Mouse (Mus musculus) liver, embryonic 13.5 days (tissue): ENCODE measurements around the gene Zmynd8. TPM values are rescaled to one million over a fixed set of nuclear protein-coding genes. Genes with fewer than 3 reads are reported as not detected.
A peak's percentile ranks its signal among the peaks of the same experiment; 100 is the strongest.
"Not testable (repeated sequence)": the region's sequence is repeated elsewhere in the genome, so short reads cannot be mapped to it uniquely, and the experiment has no call there.

Source experiments
- ATAC-seq: fragments of 200-750 bp; cut with Nextera tagmentation; 2 replicates; pipeline ENCODE4 v1.8.0; 2017; ENCODE audit warnings: low read depth, mild to moderate bottlenecking, moderate number of reproducible peaks, moderate library complexity
- DNase-seq: peaks from one replicate; pipeline ENCODE4 v3.0.0; 2022
- H3K27ac ChIP-seq: fragments of 300-500 bp; sonication (generic); 2 replicates; pipeline ENCODE4 v1.5.1; 2015; ENCODE audit warnings: moderate library complexity, mild to moderate bottlenecking, inconsistent platforms
- H3K27me3 ChIP-seq: fragments of 300-500 bp; sonication (generic); 2 replicates; pipeline ENCODE4 v1.6.1; 2015; ENCODE audit warnings: mild to moderate bottlenecking, inconsistent platforms
- H3K36me3 ChIP-seq: fragments of 300-500 bp; sonication (generic); 2 replicates; pipeline ENCODE4 v1.6.1; 2015; ENCODE audit warnings: mild to moderate bottlenecking, inconsistent platforms
- H3K4me1 ChIP-seq: fragments of 300-500 bp; sonication (generic); replicated peaks from 2 replicates; pipeline ENCODE4 v1.6.1; 2015; ENCODE audit warnings: inconsistent platforms
- H3K4me2 ChIP-seq: fragments of 300-500 bp; sonication (generic); 2 replicates; pipeline ENCODE4 v1.6.1; 2015; ENCODE audit warnings: inconsistent platforms, mild to moderate bottlenecking, moderate library complexity
- H3K4me3 ChIP-seq: fragments of 300-500 bp; sonication (generic); replicated peaks from 2 replicates; pipeline ENCODE4 v1.5.1; 2015; ENCODE audit warnings: mild to moderate bottlenecking, inconsistent platforms
- H3K9ac ChIP-seq: fragments of 300-500 bp; sonication (generic); 2 replicates; pipeline ENCODE4 v1.6.1; 2015; ENCODE audit warnings: mild to moderate bottlenecking, inconsistent platforms
- H3K9me3 ChIP-seq: fragments of 300-500 bp; sonication (generic); replicated peaks from 2 replicates; pipeline ENCODE4 v1.6.1; 2016; ENCODE audit warnings: inconsistent platforms
- WGBS: fragments of 180-500 bp; shearing (Covaris S2); methylation state at CpG from one replicate; pipeline ENCODE4 v1.1.7; 2015; ENCODE audit not compliant: insufficient replicate concordance; 5-methylcytosine and 5-hydroxymethylcytosine counted together
- polyA plus RNA-seq: library from polyadenylated mRNA; unstranded; fragments of >200 nt; fragmentation: Nextera tagmentation; extraction: Ambion mirVana; gene quantifications from 2 replicates; pipeline ENCODE4 v1.2.1, GENCODE M21; 2015

The Zmynd8 gene
- polyA plus RNA-seq, 1 experiment from 2014 or later: 26.5 TPM

DNA sequence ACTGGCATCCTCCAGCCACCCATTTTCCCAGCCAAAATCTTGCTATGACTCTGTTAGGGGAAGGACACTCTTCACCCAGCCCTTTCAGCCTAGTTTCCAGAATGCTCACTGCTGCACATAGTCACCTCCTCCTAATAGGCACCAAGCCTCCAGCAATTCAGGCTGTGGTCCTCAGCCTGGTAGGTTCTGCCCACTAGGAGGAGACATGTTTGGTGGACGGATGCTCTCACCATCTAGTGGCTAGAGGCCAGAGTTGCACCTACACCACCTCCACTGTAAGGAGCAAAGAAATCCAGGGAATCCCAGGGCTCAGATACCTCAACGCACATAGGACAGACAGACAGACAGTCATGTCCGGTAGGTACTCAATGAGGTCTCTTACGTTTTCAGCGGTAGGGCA is 87.3 kb downstream of the Zmynd8 start:
- DNase-seq: no peak
- no peaks in the 10 kb centered on the region for H3K27me3 ChIP-seq
- H3K9ac ChIP-seq: no peak overlapping the region
- H3K9me3 ChIP-seq: no peaks in the 10 kb centered on the region
- H3K27ac ChIP-seq: no peak overlapping the region
- 78% methylated on average over 5 of the region's 5 CpGs for WGBS
- H3K36me3 ChIP-seq: peaks cover 99% of the 10 kb centered on the region
- ATAC-seq: no peak
- no peaks in the 10 kb centered on the region for H3K4me1 ChIP-seq
- no peak overlapping the region for H3K4me3 ChIP-seq
- H3K4me2 ChIP-seq: no peak overlapping the region

DNA sequence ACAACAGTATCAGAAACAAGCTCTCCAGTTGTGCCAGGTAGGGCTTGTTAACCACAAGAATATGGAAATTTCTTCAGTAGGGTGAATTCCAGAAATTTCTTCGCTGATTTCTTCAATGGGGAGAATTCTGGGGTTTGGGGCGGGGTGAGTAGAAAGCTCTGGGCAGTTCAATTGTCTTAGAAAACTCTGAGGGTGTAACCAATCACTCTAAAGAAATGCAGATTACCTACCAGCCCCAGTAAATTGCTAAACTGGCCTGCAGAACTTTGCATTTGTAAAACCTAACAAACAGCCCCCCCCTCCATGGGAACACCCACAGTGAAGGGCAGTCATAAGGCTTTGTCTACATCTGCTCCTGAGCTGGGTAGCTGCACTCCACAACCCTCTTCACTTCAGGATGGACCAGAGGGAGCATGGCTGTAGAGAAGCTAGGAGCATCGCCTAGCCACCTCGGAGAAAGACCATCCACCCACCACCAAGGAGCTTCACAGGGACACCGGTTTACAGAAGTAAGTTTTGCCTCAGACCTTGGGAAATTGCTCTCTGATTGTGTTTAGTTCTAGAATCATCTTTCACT is 88.8 kb downstream of the Zmynd8 start:
- Histone ChIP-seq H3K27me3 (no peaks in the 10 kb centered on the region), H3K4me2 (no peak overlapping the region), H3K9me3 (no peaks in the 10 kb centered on the region), H3K36me3 (peaks cover 99% of the 10 kb centered on the region), H3K9ac (no peak overlapping the region), H3K4me1 (no peaks in the 10 kb centered on the region), H3K4me3 (no peak overlapping the region), H3K27ac (no peak overlapping the region)
- DNase-seq: no peak
- WGBS: 83% methylated on average over 5 of the region's 5 CpGs
- no peak for ATAC-seq

DNA sequence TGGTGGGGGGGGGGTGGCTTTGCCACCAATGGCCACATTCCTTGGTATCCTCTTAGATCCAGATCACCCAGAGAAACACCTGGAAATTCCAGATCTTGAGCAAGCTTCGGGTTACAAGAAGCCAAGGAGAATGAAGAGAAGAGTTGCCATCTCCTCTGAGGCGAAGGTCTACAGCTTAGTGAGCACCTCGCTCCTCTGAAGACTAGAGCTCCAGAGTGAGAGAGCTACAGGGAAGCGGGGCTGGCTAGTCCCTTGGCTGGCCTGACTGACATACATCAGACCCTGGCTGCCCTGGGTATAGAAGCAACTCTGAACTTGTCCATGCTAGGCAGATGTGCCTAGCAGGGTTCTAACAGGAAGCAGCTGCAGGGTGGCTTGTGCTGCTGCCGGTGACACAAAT is 89.7 kb downstream of the Zmynd8 start:
- Histone ChIP-seq H3K4me2 (no peak overlapping the region), H3K9me3 (no peaks in the 10 kb centered on the region), H3K27ac (no peak overlapping the region), H3K27me3 (no peaks in the 10 kb centered on the region), H3K9ac (no peak overlapping the region), H3K4me1 (no peaks in the 10 kb centered on the region), H3K36me3 (peaks cover 99% of the 10 kb centered on the region), H3K4me3 (no peak overlapping the region)
- DNase-seq: no peak
- 84% methylated on average over 5 of the region's 5 CpGs for WGBS
- ATAC-seq: no peak

DNA sequence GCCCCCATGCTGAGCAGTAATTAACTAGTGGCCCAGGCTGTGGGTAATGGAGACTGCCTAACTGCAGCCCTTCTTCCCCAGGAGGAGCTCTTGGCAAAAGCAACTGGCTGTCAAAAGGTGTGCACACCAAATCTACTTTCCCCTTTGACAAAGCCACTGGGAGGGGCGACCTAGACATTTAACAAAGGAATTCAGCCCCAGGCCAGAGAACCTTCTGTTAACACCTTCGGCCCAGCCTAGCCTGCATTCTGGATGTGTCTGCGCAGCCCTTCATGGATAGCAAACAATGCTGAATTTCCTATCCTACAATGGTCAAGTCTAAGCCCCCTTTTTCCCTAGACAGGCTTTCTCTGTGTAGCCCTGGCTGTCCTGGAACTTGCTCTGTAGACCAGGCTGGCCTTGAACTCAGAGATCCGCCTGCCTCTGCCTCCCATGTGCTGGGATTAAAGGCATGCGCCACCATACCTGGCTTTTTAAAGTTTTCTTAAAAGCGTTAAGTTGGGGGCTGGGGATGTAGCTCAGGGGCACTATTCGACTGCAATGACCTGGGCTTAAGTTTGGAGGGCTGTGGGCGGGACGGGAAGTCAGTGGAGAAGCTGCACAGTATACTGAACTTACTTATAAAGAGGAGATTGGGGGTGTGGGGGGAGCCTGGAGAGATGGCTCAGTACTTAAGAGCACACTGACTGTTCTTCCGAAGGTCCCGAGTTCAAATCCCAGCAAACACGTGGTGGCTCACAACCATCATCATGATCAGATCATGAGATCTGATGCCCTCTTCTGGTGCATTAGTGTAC is 90.4 kb downstream of the Zmynd8 start:
- Histone ChIP-seq H3K9me3 (no peaks in the 10 kb centered on the region), H3K4me2 (no peak overlapping the region), H3K27me3 (no peaks in the 10 kb centered on the region), H3K9ac (no peak overlapping the region), H3K4me3 (no peak overlapping the region), H3K36me3 (peaks cover 95% of the 10 kb centered on the region), H3K4me1 (no peaks in the 10 kb centered on the region), H3K27ac (no peak overlapping the region)
- no peak for DNase-seq
- 90% methylated on average over 12 of the region's 12 CpGs for WGBS
- ATAC-seq: no peak

DNA sequence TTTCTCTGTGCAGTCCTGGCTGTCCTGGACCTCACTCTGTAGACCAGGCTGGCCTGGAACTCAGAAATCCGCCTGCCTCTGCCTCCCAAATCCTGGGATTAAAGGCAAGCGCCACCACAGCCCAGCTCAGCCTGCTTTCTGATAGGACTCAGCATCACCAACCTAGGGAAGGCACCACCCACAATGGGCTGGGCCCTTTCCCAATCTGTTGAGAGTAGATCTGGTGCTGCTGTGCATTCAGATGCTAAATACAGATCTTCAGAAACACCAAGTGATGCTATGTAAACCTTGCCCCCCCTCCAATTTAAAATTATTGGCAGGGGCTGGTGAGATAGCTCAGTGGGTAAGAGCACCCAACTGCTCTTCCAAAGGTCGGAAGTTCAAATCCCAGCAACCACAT is 98.6 kb downstream of the Zmynd8 start:
- H3K27ac ChIP-seq, H3K9me3 ChIP-seq, H3K4me3 ChIP-seq, H3K9ac ChIP-seq, ATAC-seq, H3K4me2 ChIP-seq, H3K27me3 ChIP-seq, H3K4me1 ChIP-seq, DNase-seq: not testable (repeated sequence)
- WGBS: 81% methylated on average over 3 of the region's 3 CpGs
- peaks cover 92% of the 10 kb centered on the region for H3K36me3 ChIP-seq

DNA sequence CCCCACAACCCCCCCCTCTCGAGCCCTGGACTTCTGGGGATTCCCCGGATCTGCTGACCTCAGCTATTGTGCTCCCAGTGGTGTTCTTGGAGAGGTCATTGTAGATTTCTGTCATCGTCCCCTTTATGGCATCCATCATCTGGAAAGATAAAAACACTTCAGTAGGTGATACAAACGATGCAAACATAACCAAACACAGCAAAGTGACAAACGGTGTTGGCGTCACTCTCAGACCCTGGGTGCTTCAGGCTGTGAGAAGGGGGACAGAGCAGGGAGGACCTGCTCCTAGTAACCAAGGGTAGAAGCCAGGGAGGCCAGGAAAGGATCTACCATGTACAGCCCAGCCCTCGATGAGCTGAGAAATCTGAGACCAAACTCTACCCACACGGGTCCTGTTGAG is 100.9 kb downstream of the Zmynd8 start:
- H3K36me3 ChIP-seq: peaks cover 95% of the 10 kb centered on the region
- WGBS: 86% methylated on average over 8 of the region's 8 CpGs
- no peak overlapping the region for H3K4me2 ChIP-seq

DNA sequence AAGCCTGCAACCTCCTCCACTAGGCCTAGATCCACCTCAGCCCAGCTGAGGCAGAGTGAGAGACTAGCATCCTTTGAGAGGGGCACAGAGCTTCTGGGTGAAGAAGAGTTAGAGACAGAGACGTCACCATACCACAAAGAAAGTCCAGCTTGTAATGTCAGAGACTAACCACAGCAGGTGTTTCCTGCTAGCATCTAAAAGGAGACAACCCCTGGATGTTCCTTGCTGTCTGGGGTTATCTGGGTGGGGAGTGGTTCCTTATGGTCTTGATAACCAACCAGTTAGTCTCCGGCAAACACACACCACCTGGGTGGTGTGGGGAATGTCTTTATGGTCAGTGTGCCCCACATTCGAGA is 105.6 kb downstream of the Zmynd8 start:
- peaks cover 97% of the 10 kb centered on the region for H3K36me3 ChIP-seq
- H3K9me3 ChIP-seq: no peaks in the 10 kb centered on the region
- ATAC-seq (peak; percentile 58), DNase-seq (no peak)
- no peak overlapping the region for H3K4me3 ChIP-seq
- 11% methylated on average over 3 of the region's 3 CpGs for WGBS
- peaks cover 15% of the 10 kb centered on the region for H3K4me1 ChIP-seq
- H3K4me2 ChIP-seq: no peak overlapping the region
- no peak overlapping the region for H3K9ac ChIP-seq
- H3K27me3 ChIP-seq: no peaks in the 10 kb centered on the region
- H3K27ac ChIP-seq: no peak overlapping the region

More for the DNA sequence above, 100.9 kb downstream of the Zmynd8 start:
- no peak for ATAC-seq
- Histone ChIP-seq H3K4me3 (no peak overlapping the region), H3K4me1 (peaks cover 14% of the 10 kb centered on the region), H3K9me3 (no peaks in the 10 kb centered on the region), H3K9ac (no peak overlapping the region), H3K27me3 (no peaks in the 10 kb centered on the region), H3K27ac (no peak overlapping the region)
- no peak for DNase-seq

DNA sequence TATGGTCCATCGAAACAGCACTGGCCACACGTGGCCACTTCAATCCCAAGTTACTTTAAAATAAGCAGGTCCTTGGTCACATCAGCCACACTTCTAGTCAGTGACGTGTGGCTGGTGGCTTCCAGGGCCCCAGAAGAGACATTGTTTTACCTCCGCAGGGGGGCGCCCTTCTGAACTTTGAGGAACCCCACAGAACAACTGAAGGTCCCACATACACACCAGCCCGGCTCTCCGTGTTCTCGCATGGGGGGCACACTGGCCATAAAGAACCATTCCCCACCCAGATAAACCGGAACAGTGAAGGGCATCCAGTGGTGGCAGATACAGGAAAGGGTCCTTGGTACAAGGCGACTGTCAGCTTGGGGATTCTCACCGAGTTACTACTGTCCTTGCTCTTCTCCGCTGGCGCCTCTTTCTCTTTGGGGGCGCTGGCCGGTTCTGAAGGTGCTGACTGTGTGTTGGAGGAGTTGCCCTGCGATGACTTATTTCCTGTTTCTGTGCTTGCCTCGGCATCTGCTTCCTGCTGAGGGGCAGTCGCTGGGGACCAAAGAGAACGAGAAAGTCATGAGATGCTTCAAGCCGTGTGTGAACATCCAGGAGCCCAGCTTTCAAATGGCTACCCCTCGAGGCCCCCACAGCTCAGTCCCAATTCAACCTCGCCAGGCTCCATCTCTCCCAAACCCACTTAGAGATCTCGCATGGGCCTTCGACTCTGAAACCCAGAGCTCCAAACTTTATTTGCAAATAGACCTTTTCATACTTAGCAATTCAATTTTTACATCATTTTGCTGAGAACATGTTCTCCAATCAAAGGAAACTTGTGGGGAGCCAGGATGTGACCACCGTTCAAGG is 106.2 kb downstream of the Zmynd8 start:
- H3K4me2 ChIP-seq: no peak overlapping the region
- no peak for ATAC-seq
- H3K27me3 ChIP-seq: no peaks in the 10 kb centered on the region
- no peaks in the 10 kb centered on the region for H3K9me3 ChIP-seq
- 60% methylated on average over 25 of the region's 25 CpGs for WGBS
- no peak overlapping the region for H3K27ac ChIP-seq
- H3K4me3 ChIP-seq: no peak overlapping the region
- H3K36me3 ChIP-seq: peaks cover 97% of the 10 kb centered on the region
- DNase-seq: no peak
- H3K4me1 ChIP-seq: peaks cover 15% of the 10 kb centered on the region
- no peak overlapping the region for H3K9ac ChIP-seq

DNA sequence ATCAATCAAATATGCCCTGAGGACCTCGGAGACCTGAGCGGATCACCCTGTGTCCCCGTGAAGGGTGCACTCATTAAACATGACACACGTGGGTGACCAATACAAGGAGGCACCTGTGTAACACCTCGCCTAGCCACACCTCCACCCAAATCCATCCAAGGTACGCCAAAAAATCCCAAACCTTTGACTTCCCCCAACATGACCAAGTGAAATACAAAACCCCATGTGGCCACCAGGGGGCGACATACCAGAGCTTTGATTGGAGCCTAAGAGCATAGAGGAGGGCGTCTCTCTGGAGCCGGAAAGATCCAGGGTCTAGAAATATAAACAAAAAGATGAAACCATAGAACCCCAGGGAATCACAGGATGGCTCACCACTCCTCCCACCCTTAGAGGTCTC is 107.2 kb downstream of the Zmynd8 start:
- H3K4me2 ChIP-seq: no peak overlapping the region
- no peaks in the 10 kb centered on the region for H3K9me3 ChIP-seq
- H3K27me3 ChIP-seq: no peaks in the 10 kb centered on the region
- no peak overlapping the region for H3K27ac ChIP-seq
- 0 out of 2 replicates have a peak, but pooled peaks have one; percentile 11 for ATAC-seq
- H3K4me1 ChIP-seq: peaks cover 15% of the 10 kb centered on the region
- H3K4me3 ChIP-seq: no peak overlapping the region
- H3K9ac ChIP-seq: no peak overlapping the region
- DNase-seq: peak; percentile 35
- WGBS: 60% methylated on average over 9 of the region's 9 CpGs
- H3K36me3 ChIP-seq: peaks cover 97% of the 10 kb centered on the region

DNA sequence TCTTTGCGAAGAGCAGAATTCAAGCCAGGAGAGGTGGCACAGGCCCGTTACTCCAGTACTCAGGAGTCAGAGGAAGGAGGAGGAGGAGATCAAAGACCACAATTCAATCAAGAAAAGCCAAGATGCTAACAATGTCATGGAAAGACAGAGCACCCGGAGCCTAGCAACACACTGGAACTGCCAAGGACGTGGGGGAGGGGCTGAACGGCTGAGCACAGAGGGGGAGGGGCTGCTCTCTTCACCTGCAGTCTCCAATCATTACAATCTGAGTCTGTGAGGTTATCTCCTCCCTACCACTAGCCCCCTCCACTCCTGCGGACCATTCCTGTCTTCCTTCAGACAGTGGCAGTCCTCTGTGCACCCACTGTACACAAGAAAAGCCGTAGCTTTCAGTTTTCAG is 107.8 kb downstream of the Zmynd8 start:
- ATAC-seq: no peak
- Histone ChIP-seq H3K36me3 (peaks cover 96% of the 10 kb centered on the region), H3K9ac (no peak overlapping the region), H3K4me1 (peaks cover 18% of the 10 kb centered on the region), H3K9me3 (no peaks in the 10 kb centered on the region), H3K4me3 (no peak overlapping the region), H3K27me3 (no peaks in the 10 kb centered on the region), H3K27ac (no peak overlapping the region), H3K4me2 (no peak overlapping the region)
- no peak for DNase-seq
- WGBS: 79% methylated on average over 7 of the region's 7 CpGs

DNA sequence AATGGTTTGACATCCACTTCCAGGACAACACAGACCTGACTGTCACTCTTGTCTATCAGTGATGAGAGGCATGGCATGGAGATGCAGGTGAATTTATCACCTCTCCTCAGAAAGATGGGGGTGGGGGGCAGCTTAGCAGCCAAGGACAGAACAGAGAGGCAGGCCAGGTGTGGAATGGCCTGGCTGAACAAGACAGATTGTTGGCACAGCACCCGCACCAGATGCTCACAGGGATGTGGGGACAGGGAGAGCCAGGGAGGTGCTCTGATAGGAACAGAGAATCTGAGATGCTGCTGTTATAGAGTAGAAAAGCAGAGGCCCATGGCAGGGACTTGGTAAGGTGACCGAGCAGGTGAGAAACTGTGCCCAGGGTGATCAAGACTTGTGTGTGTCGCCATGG is 109.1 kb downstream of the Zmynd8 start:
- WGBS: 77% methylated on average over 3 of the region's 3 CpGs
- H3K4me1 ChIP-seq: peaks cover 21% of the 10 kb centered on the region
- DNase-seq (no peak), ATAC-seq (no peak)
- peaks cover 99% of the 10 kb centered on the region for H3K36me3 ChIP-seq
- no peaks in the 10 kb centered on the region for H3K27me3 ChIP-seq
- no peaks in the 10 kb centered on the region for H3K9me3 ChIP-seq
- H3K27ac ChIP-seq: no peak overlapping the region
- no peak overlapping the region for H3K4me3 ChIP-seq
- H3K4me2 ChIP-seq: no peak overlapping the region
- H3K9ac ChIP-seq: no peak overlapping the region
